Mouse (Mus musculus) ES-E14 (cell line): ENCODE results near the gene Repin1.

ENCODE experiments used
- CHD2 ChIP-seq: IDR thresholded peaks from 2 replicates; pipeline ENCODE4 v1.6.1; 2014; ENCODE audit warnings: mild to moderate bottlenecking, low read depth, low read length, inconsistent platforms
- MAFK ChIP-seq: IDR thresholded peaks from 2 replicates; pipeline ENCODE4 v1.6.1; 2014; ENCODE audit warnings: mild to moderate bottlenecking, low read depth, low read length, inconsistent platforms; ENCODE audit not compliant: insufficient read depth
- ZNF384 ChIP-seq: IDR thresholded peaks from 2 replicates; pipeline ENCODE4 v1.6.1; 2012; ENCODE audit warnings: low read depth, low read length, inconsistent platforms

- TF ChIP-seq MAFK (no peak), ZNF384 (no peak), CHD2 (no peak)
Measured at GRCm38 (mm10) chr6:48635105-48635504, 41.4 kb downstream of the Repin1 start.
